Mouse (Mus musculus): ENCODE measurements around the gene Entpd6. TPM values are rescaled to one million over a fixed set of nuclear protein-coding genes. Genes with fewer than 3 reads are reported as not detected.

Gene Entpd6
- polyA plus RNA-seq (2016; fragmentation: Nextera tagmentation; extraction: Ambion mirVana), result 35.6 and 37.3 TPM in 2 replicates

DNA sequence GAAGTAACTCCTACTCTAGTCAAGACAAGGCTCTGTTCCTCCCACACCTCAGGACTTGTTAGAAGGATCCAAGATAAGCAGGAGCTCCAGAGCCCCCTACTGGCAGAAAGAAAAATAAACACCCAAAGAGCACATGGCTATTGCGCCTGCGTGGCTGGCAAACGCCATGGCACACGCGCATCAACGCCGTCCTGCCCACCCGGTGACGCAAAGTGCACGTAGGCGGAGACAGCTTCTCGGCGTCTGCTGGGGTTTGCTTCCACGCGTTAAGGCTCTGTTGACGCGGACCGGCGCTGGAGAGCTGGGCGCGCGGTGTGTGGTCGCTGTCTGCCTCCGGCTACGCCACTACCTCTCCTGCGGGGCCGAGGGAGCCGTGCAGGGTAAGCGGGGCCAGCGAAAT lies at the start of gene Entpd6:
Gene Entpd6 (plus strand): TSS at position 189 of the 400 bp plus-strand sequence.
- Histone ChIP-seq H3K4me1 (replicated peaks) (peaks cover 18% of the 10 kb centered on the region), H3K9me3 (no peaks in the 10 kb centered on the region), H3K27ac (peak within 1 kb of the TSS; percentile 92), H3K36me3 (peaks cover 17% of the 10 kb centered on the region), H3K27me3 (ENCODE audit: insufficient read depth, poor library complexity, severe bottlenecking) (peaks cover 12% of the 10 kb centered on the region), H3K4me3 (peak within 1 kb of the TSS; percentile 86)
- DNase-seq (ENCODE audit: low spot score), result peak; percentile 95
- under 1% methylated on average over 30 of the region's 30 CpGs for WGBS

DNA sequence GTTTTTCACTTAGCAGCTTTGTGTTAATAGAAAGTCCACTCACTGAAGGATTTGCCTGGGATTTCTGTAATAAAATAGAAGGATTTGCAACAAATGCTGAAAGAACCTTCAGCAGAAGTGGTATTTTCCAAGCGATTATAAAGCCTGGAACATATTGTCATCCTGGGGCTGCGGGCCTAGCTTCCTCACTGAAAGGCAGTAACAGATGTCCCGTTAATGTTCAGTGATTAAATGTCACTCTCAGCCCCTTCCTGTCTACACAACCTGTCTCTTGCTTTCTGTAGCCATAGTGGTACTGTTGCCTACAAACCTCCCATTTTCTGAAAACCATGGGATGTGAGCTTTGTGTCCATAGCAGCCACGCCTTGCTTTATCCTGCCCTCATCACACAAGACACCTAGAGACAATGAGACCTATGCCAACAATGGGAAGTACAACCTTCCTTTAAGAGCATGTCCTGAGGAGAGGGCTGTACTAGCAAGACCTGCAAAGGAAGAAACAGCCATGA lies 36.6 kb upstream of the Entpd6 start:
- Histone ChIP-seq H3K4me1 (replicated peaks) (no peaks in the 10 kb centered on the region), H3K27ac (no peak overlapping the region), H3K4me3 (no peak overlapping the region), H3K9me3 (no peaks in the 10 kb centered on the region), H3K36me3 (no peaks in the 10 kb centered on the region), H3K27me3 (ENCODE audit: insufficient read depth, poor library complexity, severe bottlenecking) (no peaks in the 10 kb centered on the region)
- WGBS, result 81% methylated on average over 4 of the region's 4 CpGs
- no peak for DNase-seq (ENCODE audit: low spot score)

DNA sequence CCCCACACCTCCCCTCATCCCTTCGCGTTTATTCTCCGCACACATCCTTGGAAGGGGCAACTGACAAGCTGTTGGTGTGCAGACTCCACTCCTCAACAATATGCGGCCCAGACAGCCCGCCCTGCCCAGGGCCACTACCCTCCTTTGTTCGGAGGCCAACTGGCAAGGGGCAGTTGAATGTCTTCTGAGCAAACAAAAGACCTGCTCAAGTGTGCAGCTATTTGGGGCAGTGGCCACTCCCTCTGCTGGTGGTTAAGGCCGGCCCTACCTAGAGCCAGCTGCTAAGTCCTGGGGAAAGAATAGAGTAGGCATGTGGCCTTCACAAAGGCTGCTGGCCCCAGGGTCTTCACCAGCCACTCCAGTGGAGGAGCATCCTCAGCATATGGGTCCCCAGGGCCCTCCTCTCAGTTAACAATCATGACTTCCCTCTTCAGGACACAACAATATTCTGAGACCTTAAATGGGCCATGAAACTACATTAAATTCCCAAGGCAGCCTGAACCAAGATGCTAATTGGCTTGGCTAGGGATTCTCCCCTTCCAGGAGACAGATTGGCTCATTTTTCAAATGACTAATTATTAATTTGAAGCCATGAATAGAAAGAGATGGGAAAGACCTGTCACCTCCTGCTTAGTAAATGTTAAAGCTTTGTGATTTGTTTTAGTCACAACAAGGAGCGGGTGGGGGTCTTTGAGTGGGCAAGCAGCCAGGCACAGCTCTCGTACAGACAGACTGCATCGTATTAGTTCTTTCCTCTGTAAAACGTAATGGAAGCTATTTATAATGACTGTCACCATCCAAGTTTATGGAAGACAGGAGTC lies 12.9 kb upstream of the Entpd6 start:
- DNase-seq (ENCODE audit: low spot score), result peak; percentile 85
- WGBS, result 40% methylated on average over 11 of the region's 11 CpGs
- Histone ChIP-seq H3K27ac (peak overlapping the region; percentile 77), H3K4me1 (replicated peaks) (peaks cover 10% of the 10 kb centered on the region; the same call in 1 of the 2 replicates), H3K36me3 (no peaks in the 10 kb centered on the region), H3K27me3 (ENCODE audit: insufficient read depth, poor library complexity, severe bottlenecking) (peaks cover 33% of the 10 kb centered on the region), H3K9me3 (no peaks in the 10 kb centered on the region), H3K4me3 (peak overlapping the region; percentile 16; the same call in 1 of the 2 replicates)

DNA sequence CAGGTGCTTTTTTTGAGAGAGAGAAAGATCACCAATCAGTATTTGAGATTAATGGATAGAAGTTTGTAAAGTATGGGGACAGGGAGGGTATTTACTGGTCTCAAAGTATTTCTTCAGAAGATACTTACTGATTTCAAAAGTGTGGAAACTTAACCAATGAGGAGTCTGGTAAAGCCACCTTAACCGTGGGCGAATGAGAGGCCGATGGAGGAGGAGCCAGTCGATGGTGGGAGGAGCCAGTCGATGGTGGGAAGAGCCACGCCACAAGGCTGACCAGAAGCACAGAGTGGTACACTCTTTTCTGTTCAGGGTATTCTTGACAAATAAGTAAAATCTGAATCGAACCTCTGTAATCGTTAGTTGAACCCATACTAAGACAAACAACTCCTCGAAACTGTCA lies 11.0 kb upstream of the Entpd6 start:
- DNase-seq (ENCODE audit: low spot score), result no peak
- 81% methylated on average over 9 of the region's 9 CpGs for WGBS
- Histone ChIP-seq H3K27me3 (ENCODE audit: insufficient read depth, poor library complexity, severe bottlenecking) (peaks cover 36% of the 10 kb centered on the region), H3K9me3 (0 out of 2 replicates have a peak, but pooled peaks cover 2% of the 10 kb centered on the region), H3K4me1 (replicated peaks) (peaks cover 10% of the 10 kb centered on the region; the same call in 1 of the 2 replicates), H3K36me3 (no peaks in the 10 kb centered on the region), H3K27ac (no peak overlapping the region), H3K4me3 (no peak overlapping the region)

DNA sequence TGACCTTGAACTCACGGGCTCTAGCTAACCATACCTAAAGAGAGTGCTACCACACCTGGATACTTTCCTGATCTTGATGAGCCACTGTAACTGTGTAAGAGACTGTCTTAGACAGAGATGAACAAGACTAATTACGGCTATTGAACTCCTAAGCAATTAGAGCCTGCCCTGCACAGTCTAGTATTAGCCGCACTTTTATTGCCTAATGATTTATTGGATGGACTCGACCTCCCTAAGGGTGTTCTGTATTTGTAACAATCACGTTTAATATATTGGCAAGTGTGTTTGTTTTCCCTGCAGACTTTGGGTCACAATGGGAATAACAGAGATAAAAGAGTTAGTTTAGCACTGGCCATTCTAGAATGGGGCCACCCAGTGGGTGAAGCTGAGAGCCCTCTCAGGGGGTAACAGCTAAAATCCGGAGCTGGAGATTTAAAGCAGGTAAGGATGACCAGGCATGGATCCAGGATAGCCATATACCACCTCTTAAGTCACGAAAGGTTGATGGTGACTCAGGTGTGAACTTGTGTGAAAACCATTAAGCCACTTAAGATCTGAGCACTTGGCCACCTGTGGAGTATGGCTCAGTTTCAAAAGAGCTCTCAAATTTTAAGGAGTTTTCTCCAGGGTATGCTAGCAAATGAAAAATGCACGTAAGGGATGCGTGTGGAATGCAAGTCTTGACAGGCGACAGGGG lies 8.5 kb upstream of the Entpd6 start:
- H3K4me1 ChIP-seq (replicated peaks), result peaks cover 10% of the 10 kb centered on the region; the same call in 1 of the 2 replicates
- H3K4me3 ChIP-seq, result no peak overlapping the region
- no peaks in the 10 kb centered on the region for H3K36me3 ChIP-seq
- 0 out of 2 replicates have a peak, but pooled peaks cover 2% of the 10 kb centered on the region for H3K9me3 ChIP-seq
- no peak overlapping the region for H3K27ac ChIP-seq
- 74% methylated on average over 10 of the region's 10 CpGs for WGBS
- H3K27me3 ChIP-seq (ENCODE audit: insufficient read depth, poor library complexity, severe bottlenecking), result peaks cover 36% of the 10 kb centered on the region
- DNase-seq (ENCODE audit: low spot score), result no peak

DNA sequence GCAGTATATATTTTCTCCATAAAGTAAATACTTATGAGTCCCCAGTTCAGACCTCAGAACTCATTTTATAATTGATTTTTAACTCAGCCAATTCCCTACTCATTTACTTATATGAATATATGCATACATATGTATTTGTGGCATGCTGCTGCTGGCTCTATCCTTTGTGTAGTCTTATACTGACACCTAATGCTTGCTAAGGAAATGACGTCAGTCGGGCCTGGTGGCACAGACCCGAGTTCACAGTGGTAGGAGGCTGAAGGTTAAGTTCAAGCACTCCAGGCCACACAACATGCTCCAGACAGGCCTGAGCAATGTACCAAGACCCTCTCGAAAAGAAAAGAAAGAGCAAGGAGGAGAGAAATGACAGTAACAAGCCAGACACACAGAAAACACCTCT lies 7.4 kb upstream of the Entpd6 start:
- WGBS, result 69% methylated on average over 4 of the region's 4 CpGs
- H3K9me3 ChIP-seq, result 0 out of 2 replicates have a peak, but pooled peaks cover 2% of the 10 kb centered on the region
- peaks cover under 1% of the 10 kb centered on the region; the same call in 1 of the 2 replicates for H3K4me1 ChIP-seq (replicated peaks)
- no peak overlapping the region for H3K4me3 ChIP-seq
- peaks cover 43% of the 10 kb centered on the region for H3K27me3 ChIP-seq (ENCODE audit: insufficient read depth, poor library complexity, severe bottlenecking)
- DNase-seq (ENCODE audit: low spot score), result no peak
- H3K27ac ChIP-seq, result no peak overlapping the region
- no peaks in the 10 kb centered on the region for H3K36me3 ChIP-seq

DNA sequence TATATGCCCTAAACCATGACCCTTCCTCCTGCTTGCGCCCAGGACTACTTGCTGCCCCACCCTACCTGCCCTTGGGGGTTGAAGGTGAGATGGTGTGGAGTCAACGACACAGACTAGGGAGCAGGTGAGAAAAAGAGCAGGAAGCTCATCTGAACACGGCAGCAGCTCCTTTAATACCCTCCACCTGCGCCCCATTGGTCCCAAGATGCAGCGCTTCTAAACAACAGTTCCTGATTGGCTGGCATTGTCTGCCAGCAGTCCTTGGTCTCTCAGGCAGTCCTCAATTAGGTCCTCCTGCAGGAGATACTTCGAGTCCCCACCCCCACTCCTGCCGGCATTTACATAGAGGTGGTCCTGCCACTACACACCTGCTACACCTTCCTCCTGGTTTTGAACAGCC lies 3.8 kb upstream of the Entpd6 start:
- Histone ChIP-seq H3K4me1 (replicated peaks) (peaks cover 12% of the 10 kb centered on the region), H3K9me3 (0 out of 2 replicates have a peak, but pooled peaks cover 2% of the 10 kb centered on the region), H3K36me3 (no peaks in the 10 kb centered on the region), H3K27ac (no peak overlapping the region), H3K27me3 (ENCODE audit: insufficient read depth, poor library complexity, severe bottlenecking) (peaks cover 18% of the 10 kb centered on the region), H3K4me3 (no peak overlapping the region)
- 74% methylated on average over 7 of the region's 7 CpGs for WGBS
- no peak for DNase-seq (ENCODE audit: low spot score)

DNA sequence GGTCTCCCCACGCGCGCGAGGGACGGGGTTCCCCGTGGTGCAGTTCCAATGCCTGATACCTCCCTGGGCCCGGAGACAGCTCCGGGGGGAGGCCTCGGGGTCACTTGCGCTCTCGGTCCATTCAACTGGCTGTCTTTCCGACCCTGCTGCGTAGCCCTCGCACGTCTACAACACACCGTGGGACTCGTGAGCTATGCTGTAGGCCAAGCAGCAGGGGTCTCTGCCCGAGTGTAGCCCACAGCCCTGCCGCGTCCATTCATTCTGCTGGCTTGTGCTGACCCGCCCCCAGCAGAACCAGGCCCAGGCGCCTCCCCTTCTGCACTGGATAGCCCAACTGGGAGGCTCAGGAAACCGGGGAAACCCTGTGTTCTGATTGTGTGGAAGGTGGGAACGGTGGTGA lies 441 bp downstream of the Entpd6 start:
- peaks cover 18% of the 10 kb centered on the region for H3K4me1 ChIP-seq (replicated peaks)
- H3K4me3 ChIP-seq, result peak overlapping the region; percentile 86
- under 1% methylated on average over 24 of the region's 24 CpGs for WGBS
- H3K27ac ChIP-seq, result peak overlapping the region; percentile 92
- DNase-seq (ENCODE audit: low spot score), result no peak
- peaks cover 19% of the 10 kb centered on the region for H3K36me3 ChIP-seq
- H3K9me3 ChIP-seq, result no peaks in the 10 kb centered on the region
- peaks cover 12% of the 10 kb centered on the region for H3K27me3 ChIP-seq (ENCODE audit: insufficient read depth, poor library complexity, severe bottlenecking)

DNA sequence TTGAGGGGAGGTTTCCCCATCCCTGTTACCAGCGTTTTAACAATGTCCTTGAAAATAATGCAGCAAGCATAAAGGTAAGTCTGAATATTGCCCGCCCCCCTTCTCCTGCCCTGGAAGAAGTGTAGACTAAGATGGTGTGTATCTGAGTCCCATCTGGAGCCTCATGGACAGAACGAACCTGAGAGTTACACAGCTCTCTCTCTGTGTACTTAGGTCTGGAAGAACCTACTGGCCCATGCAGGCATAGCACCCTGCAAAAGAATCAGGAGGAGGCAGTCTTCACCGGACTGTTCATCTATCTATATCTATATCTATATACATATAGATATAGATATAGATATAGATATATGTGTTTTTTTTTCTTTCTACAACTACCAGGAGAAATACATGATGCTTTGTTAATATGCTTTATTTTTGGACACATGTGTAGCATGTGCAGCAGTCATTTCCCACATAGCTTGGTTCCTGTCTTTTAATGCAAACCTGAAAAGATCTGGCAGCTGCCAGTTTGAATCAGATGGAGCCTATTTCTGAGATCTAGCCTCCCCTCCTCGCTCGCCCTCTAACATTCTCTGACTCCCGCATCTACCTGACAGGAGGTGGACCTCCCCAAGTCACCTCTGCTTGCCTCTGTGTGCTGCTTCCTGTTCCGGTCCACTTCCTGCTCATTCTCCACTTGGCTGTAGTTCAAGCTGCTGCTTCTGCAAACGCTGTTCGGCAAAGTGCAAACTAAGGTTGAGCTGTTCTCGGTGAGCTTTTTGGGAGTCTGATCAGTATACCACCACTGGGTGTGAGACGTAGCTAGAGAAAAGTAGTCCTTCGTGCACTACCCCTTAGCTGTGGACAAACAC lies 1.5 kb downstream of the Entpd6 start:
- H3K27ac ChIP-seq, result no peak overlapping the region
- H3K36me3 ChIP-seq, result peaks cover 19% of the 10 kb centered on the region
- H3K4me1 ChIP-seq (replicated peaks), result peaks cover 18% of the 10 kb centered on the region
- WGBS, result 85% methylated on average over 13 of the region's 13 CpGs
- no peaks in the 10 kb centered on the region for H3K9me3 ChIP-seq
- no peak for DNase-seq (ENCODE audit: low spot score)
- H3K4me3 ChIP-seq, result peak overlapping the region; percentile 86
- H3K27me3 ChIP-seq (ENCODE audit: insufficient read depth, poor library complexity, severe bottlenecking), result peaks cover 12% of the 10 kb centered on the region

DNA sequence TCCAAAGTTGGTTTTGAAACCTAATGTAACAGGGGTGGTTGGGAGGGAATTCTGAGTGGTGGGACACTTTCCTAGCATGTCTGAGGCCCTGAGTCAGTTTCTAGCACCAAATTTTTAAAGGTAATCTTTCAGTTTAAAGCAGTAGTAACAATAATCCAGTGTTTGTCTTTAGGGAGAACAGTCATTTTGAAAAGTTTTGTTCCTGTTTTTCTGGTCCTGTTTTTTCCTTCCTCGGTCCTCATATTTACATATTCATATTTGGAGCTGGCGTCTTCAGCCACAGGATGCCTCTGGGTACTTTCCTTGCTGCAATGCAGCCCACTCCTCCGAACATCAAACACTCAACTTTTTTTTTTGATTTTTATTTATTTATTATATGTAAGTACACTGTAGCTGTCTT lies 6.2 kb downstream of the Entpd6 start:
- peaks cover 6% of the 10 kb centered on the region for H3K4me1 ChIP-seq (replicated peaks)
- no peak overlapping the region for H3K4me3 ChIP-seq
- no peaks in the 10 kb centered on the region for H3K9me3 ChIP-seq
- H3K27ac ChIP-seq, result no peak overlapping the region
- 94% methylated on average over 3 of the region's 3 CpGs for WGBS
- no peaks in the 10 kb centered on the region for H3K27me3 ChIP-seq (ENCODE audit: insufficient read depth, poor library complexity, severe bottlenecking)
- no peak for DNase-seq (ENCODE audit: low spot score)
- peaks cover 62% of the 10 kb centered on the region for H3K36me3 ChIP-seq

DNA sequence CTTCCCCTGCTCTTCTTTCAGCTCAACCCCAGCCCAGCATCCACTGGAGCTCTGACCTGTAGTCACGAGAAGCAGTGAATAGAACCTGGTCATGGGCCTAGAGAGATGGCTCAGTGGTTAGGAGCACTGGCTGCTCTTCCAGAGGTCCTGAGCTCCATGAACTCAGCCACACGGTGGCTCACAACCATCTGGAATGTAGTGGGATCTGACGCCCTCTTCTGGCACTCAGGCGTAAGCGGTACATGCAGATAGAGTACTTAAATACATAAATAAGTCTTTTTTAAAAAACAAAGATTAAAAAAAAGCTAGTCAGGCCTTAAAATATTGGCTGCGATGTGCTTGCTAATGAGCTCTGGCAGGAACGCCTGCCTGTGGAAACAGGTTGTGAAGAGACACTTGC lies 12.6 kb downstream of the Entpd6 start:
- Histone ChIP-seq H3K9me3 (no peaks in the 10 kb centered on the region), H3K4me3 (no peak overlapping the region), H3K4me1 (replicated peaks) (0 out of 2 replicates have a peak, but pooled peaks cover 6% of the 10 kb centered on the region), H3K27me3 (ENCODE audit: insufficient read depth, poor library complexity, severe bottlenecking) (no peaks in the 10 kb centered on the region), H3K27ac (no peak overlapping the region), H3K36me3 (peaks cover 86% of the 10 kb centered on the region)
- 84% methylated on average over 7 of the region's 7 CpGs for WGBS
- DNase-seq (ENCODE audit: low spot score), result no peak

DNA sequence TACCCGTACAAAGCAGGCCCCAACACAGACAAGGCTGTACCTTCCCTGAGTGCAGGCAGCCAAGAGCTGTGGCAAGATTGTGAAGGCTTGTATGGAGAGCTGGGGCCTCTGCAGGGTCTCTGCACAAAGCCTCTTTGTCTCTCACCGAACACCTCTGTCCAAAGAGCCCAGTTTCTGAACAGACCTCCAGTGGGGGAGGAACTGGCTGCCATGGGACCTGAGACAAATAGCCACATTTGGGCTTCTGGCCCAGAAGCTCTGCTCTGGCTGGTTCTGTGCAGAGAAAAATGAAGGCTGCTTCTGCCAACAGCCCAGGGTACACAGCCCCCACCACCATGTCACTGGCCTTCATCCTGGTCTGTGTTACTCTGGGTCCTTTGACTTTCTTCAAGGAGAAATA lies 16.8 kb downstream of the Entpd6 start:
- Histone ChIP-seq H3K27me3 (ENCODE audit: insufficient read depth, poor library complexity, severe bottlenecking) (no peaks in the 10 kb centered on the region), H3K9me3 (no peaks in the 10 kb centered on the region), H3K27ac (no peak overlapping the region), H3K4me1 (replicated peaks) (0 out of 2 replicates have a peak, but pooled peaks cover 6% of the 10 kb centered on the region), H3K4me3 (no peak overlapping the region), H3K36me3 (peaks cover 79% of the 10 kb centered on the region)
- 53% methylated on average over 2 of the region's 2 CpGs for WGBS
- no peak for DNase-seq (ENCODE audit: low spot score)

Data from hindbrain, embryonic 10.5 days (tissue).